Mouse (Mus musculus) C2C12 (cell line): ENCODE measurements around the gene Mycl.
"Not testable (repeated sequence)": the region's sequence is repeated elsewhere in the genome, so short reads cannot be mapped to it uniquely, and the experiment has no call there.

Source experiments
- CTCF ChIP-seq: IDR thresholded peaks from one replicate; pipeline ENCODE4 v1.5.1; 2011; ENCODE audit not compliant: control insufficient read depth, insufficient read depth, insufficient read length
- FOSL1 ChIP-seq: IDR thresholded peaks from one replicate; pipeline ENCODE4 v1.8.0; 2011; ENCODE audit warnings: mild to moderate bottlenecking, low read length; ENCODE audit not compliant: poor library complexity, insufficient read depth, severe bottlenecking
- MAX ChIP-seq: IDR thresholded peaks from one replicate; pipeline ENCODE4 v1.6.1; 2011; ENCODE audit warnings: mild to moderate bottlenecking, control low read depth
- MYOD1 ChIP-seq: IDR thresholded peaks from one replicate; pipeline ENCODE4 v1.6.1; 2011; ENCODE audit warnings: low read depth; ENCODE audit not compliant: control insufficient read depth, insufficient read length
- USF1 ChIP-seq: IDR thresholded peaks from one replicate; pipeline ENCODE4 v1.6.1; 2011; ENCODE audit warnings: low read depth, mild to moderate bottlenecking, control low read depth, moderate library complexity

DNA sequence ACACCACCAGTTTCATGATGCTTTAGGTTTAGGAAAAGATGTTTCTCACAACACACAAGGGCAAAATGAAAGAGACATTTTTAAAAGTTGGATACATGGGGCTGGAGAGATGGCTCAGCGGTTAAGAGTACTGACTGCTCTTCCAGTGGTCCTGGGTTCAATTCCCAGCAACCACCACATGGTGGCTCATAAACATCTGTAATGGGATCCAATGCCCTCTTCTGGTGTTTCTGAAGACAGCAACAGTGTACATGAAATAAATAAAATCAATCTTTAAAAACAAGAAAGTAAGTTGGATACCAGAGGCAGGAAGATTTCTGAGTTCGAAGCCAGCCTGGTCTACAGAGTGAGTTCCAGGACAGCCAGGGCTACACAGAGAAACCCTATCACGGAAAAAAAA, 7.4 kb upstream of the Mycl start:
- not testable (repeated sequence) for TF ChIP-seq CTCF, MYOD1, FOSL1, USF1, MAX
